9 mouse cellular contexts compared by ENCODE assay signal in the genomic region with DNA sequence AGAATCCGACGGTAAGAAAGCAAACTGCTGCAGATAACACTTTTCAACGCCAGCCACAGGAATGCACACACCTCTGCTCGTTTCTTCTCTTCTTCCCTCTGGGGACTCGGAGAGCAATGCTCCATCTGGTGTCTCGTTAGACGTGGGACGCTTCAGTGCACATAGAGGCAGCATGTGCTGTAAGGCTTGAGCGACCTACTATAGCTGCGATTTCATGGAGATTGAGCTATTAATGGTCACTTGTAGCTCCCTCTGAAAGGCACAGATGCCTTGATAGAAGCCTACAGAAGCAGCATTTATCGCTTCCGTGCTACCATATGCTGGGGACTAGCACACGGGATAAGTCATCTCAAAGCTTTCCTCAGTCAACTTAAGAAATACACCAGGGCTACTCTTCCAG.
DNase-seq lines count a peak whose midpoint lies in the region; ATAC-seq and TF ChIP-seq lines count a peak whose summit lies in the region.
"Had no signal": no experiment of that assay in that cellular context is flagged by ENCODE, and none has a peak within 500 bp of the region (broad histone marks: within the 10 kb centered on the region; RNA-seq: fewer than 3 reads in every experiment).

No protein-coding gene starts in this region.

- no peaks in the 10 kb centered on the region for H3K9me3 ChIP-seq in hindbrain, postnatal 0 days (ENCODE audit: low read length)
- H3K9me3 ChIP-seq in midbrain, postnatal 0 days (ENCODE audit: low read length) = no peaks in the 10 kb centered on the region
- no peaks in the 10 kb centered on the region for H3K9me3 ChIP-seq in liver, postnatal 0 days (ENCODE audit: low read length)

- peak; percentile 16; the same call in 1 of the 2 replicates for TF ChIP-seq CTCF in hindbrain, postnatal 0 days (IDR thresholded peaks at IDR 0.05; ENCODE audit: low read depth)
- peak; percentile 51 for TF ChIP-seq CTCF in midbrain, postnatal 0 days (IDR thresholded peaks at IDR 0.05)
- TF ChIP-seq CTCF in liver, postnatal 0 days (IDR thresholded peaks at IDR 0.05; ENCODE audit: low read depth) = no peak

- H3K9ac ChIP-seq in hindbrain, postnatal 0 days (replicated peaks; ENCODE audit: low read length) = no peak overlapping the region
- H3K9ac ChIP-seq in midbrain, postnatal 0 days (replicated peaks; ENCODE audit: low read length, poor library complexity, severe bottlenecking) = no peak overlapping the region
- no peak overlapping the region for H3K9ac ChIP-seq in liver, postnatal 0 days (replicated peaks)
- H3K9ac ChIP-seq: liver, embryonic 14.5 days had no signal

- peaks cover 4% of the 10 kb centered on the region; the same call in 1 of the 2 replicates for H3K4me1 ChIP-seq in hindbrain, postnatal 0 days (ENCODE audit: insufficient read depth, low read length)
- no peaks in the 10 kb centered on the region for H3K4me1 ChIP-seq in midbrain, postnatal 0 days (ENCODE audit: insufficient read depth, low read length)
- no peaks in the 10 kb centered on the region for H3K4me1 ChIP-seq in liver, postnatal 0 days (ENCODE audit: insufficient read depth)

- H3K4me2 ChIP-seq in hindbrain, postnatal 0 days (ENCODE audit: low read depth, low read length) = no peak overlapping the region
- H3K4me2 ChIP-seq in midbrain, postnatal 0 days (ENCODE audit: low read depth, low read length, poor library complexity, severe bottlenecking) = no peak overlapping the region
- no peak overlapping the region for H3K4me2 ChIP-seq in liver, postnatal 0 days (ENCODE audit: low read depth, low read length)

- H3K27ac ChIP-seq in hindbrain, postnatal 0 days = no peak overlapping the region
- no peak overlapping the region for H3K27ac ChIP-seq in midbrain, postnatal 0 days (ENCODE audit: low read depth, low read length)
- H3K27ac ChIP-seq in liver, postnatal 0 days (ENCODE audit: low read depth) = no peak overlapping the region
- H3K27ac ChIP-seq: liver, embryonic 14.5 days had no signal

- 17% methylated on average over 13 of the region's 13 CpGs for WGBS in hindbrain, postnatal 0 days
- WGBS in midbrain, postnatal 0 days = 18% methylated on average over 13 of the region's 13 CpGs
- WGBS in liver, postnatal 0 days (ENCODE audit: insufficient replicate concordance) = 69% methylated on average over 13 of the region's 13 CpGs

- peak; percentile 51 for DNase-seq in cerebellum, adult 11 months
- peak; percentile 79 for DNase-seq in cerebellum, adult 9-10 months
- peak; percentile 72 for DNase-seq in hindbrain, postnatal 0 days (ENCODE audit: low spot score)
- peak; percentile 71 for DNase-seq in midbrain, postnatal 0 days (ENCODE audit: low spot score)
- no peak for DNase-seq in lung, adult 18-20 months
- DNase-seq in liver, postnatal 0 days = no peak
- DNase-seq in ovary, postnatal 10 days (ENCODE audit: low spot score) = no peak
- DNase-seq: kidney, adult 2 months had no signal

- no peak for TF ChIP-seq EP300 in liver, postnatal 0 days (IDR thresholded peaks at IDR 0.05; ENCODE audit: low read depth)

- no peaks in the 10 kb centered on the region for H3K36me3 ChIP-seq in hindbrain, postnatal 0 days (ENCODE audit: insufficient read depth, low read length)
- H3K36me3 ChIP-seq in midbrain, postnatal 0 days (ENCODE audit: insufficient read depth, low read length) = no peaks in the 10 kb centered on the region
- no peaks in the 10 kb centered on the region for H3K36me3 ChIP-seq in liver, postnatal 0 days (replicated peaks; ENCODE audit: insufficient read depth, low read length)

- no peaks in the 10 kb centered on the region for H3K27me3 ChIP-seq in hindbrain, postnatal 0 days (ENCODE audit: insufficient read depth, low read length)
- H3K27me3 ChIP-seq in midbrain, postnatal 0 days (ENCODE audit: insufficient read depth, low read length) = no peaks in the 10 kb centered on the region
- no peaks in the 10 kb centered on the region for H3K27me3 ChIP-seq in liver, postnatal 0 days (ENCODE audit: insufficient read depth, low read length)

- ATAC-seq in hindbrain, postnatal 0 days = peak; percentile 85
- no peak for ATAC-seq in midbrain, postnatal 0 days (ENCODE audit: low FRiP score)
- no peak for ATAC-seq in liver, postnatal 0 days

- no peak overlapping the region for H3K4me3 ChIP-seq in hindbrain, postnatal 0 days (ENCODE audit: low read length)
- no peak overlapping the region for H3K4me3 ChIP-seq in midbrain, postnatal 0 days (ENCODE audit: low read depth, low read length)
- H3K4me3 ChIP-seq in liver, postnatal 0 days (ENCODE audit: low read depth, low read length) = no peak overlapping the region

Comparison
In these comparisons a context has a peak if more than half of its experiments do, and no peak if none do; other contexts are left out.
1. DNase-seq: peak in cerebellum, adult 11 months (single experiment), cerebellum, adult 9-10 months (single experiment), hindbrain, postnatal 0 days (single experiment) and midbrain, postnatal 0 days (single experiment); none in lung, adult 18-20 months (0 of 2), liver, postnatal 0 days (single experiment) and ovary, postnatal 10 days (single experiment).